Mouse (Mus musculus) urinary bladder, postnatal 25 days (tissue): ENCODE measurements around the gene Tff2.

Experiments used
- DNase-seq: peaks from one replicate; pipeline ENCODE4 v3.0.0; 2022; ENCODE audit warnings: low spot score

Gene Tff2

GRCm38 (mm10) chr17:31144040-31145037 is at the start of gene Tff2:
Gene Tff2 (minus strand): TSS chr17:31144282.
- no peak for DNase-seq

GRCm38 (mm10) chr17:31193360-31193759 is 49.3 kb upstream of the Tff2 start:
- no peak for DNase-seq

- no peak for DNase-seq
These were observed 48.6 kb upstream of the Tff2 start for GRCm38 (mm10) chr17:31192663-31193062.

GRCm38 (mm10) chr17:31191825-31192224 is 47.7 kb upstream of the Tff2 start:
- no peak for DNase-seq

GRCm38 (mm10) chr17:31187370-31187769 is 43.3 kb upstream of the Tff2 start:
- DNase-seq, result peak; percentile 59

GRCm38 (mm10) chr17:31184269-31184990 is 40.3 kb upstream of the Tff2 start:
- no peak for DNase-seq

- no peak for DNase-seq
These were observed 39.3 kb upstream of the Tff2 start for GRCm38 (mm10) chr17:31183180-31183974.

GRCm38 (mm10) chr17:31181490-31181889 is 37.4 kb upstream of the Tff2 start:
- DNase-seq, result no peak

- no peak for DNase-seq
These were observed 32.2 kb upstream of the Tff2 start for GRCm38 (mm10) chr17:31176321-31176720.

- DNase-seq, result no peak
These were observed 25.7 kb upstream of the Tff2 start for GRCm38 (mm10) chr17:31169796-31170195.

- DNase-seq, result no peak
These were observed 21.0 kb upstream of the Tff2 start, which contains the start of gene Tff1 for GRCm38 (mm10) chr17:31165127-31165526. Gene Tff1 (minus strand): TSS chr17:31165277.

GRCm38 (mm10) chr17:31163821-31164220 is 19.7 kb upstream of the Tff2 start:
- DNase-seq, result no peak

GRCm38 (mm10) chr17:31162607-31163006 is 18.5 kb upstream of the Tff2 start:
- DNase-seq, result no peak

GRCm38 (mm10) chr17:31160291-31160690 is 16.2 kb upstream of the Tff2 start:
- DNase-seq, result no peak

GRCm38 (mm10) chr17:31157921-31158320 is 13.8 kb upstream of the Tff2 start:
- DNase-seq, result no peak

GRCm38 (mm10) chr17:31153785-31154184 is 9.7 kb upstream of the Tff2 start:
- no peak for DNase-seq

GRCm38 (mm10) chr17:31152966-31153499 is 9.0 kb upstream of the Tff2 start:
- DNase-seq, result no peak

- DNase-seq, result no peak
These were observed 8.4 kb upstream of the Tff2 start for GRCm38 (mm10) chr17:31152512-31152911.

- no peak for DNase-seq
These were observed 1.9 kb upstream of the Tff2 start for GRCm38 (mm10) chr17:31145998-31146397.

GRCm38 (mm10) chr17:31142116-31142515 is 2.0 kb downstream of the Tff2 start:
- DNase-seq, result no peak

- DNase-seq, result peak; percentile 48
These were observed 5.7 kb downstream of the Tff2 start for GRCm38 (mm10) chr17:31138398-31138797.

GRCm38 (mm10) chr17:31136821-31137220 is 7.3 kb downstream of the Tff2 start:
- DNase-seq, result no peak
